Mouse (Mus musculus) neutrophil, adult 5-6 weeks (primary cell): ENCODE results near the gene Pfkfb3. TPM values are rescaled to one million over a fixed set of nuclear protein-coding genes. Genes with fewer than 3 reads are reported as not detected.

Experiments
- ATAC-seq: fragments of 151-379, 151-347 bp; 2 replicates; pipeline ENCODE4 v1.8.0; 2017; ENCODE audit warnings: mild to moderate bottlenecking, moderate TSS enrichment; ENCODE audit not compliant: insufficient number of reproducible peaks, poor library complexity, low FRiP score, severe bottlenecking; ENCODE audit errors: extremely low read depth
- total RNA-seq: library from RNA; stranded (forward); fragments of 200-1000 nt; gene quantifications from 2 replicates; pipeline ENCODE4 v1.2.3, GENCODE M21; 2017

The Pfkfb3 gene
- total RNA-seq, 1 experiment from 2014 or later: 46.0 TPM

DNA sequence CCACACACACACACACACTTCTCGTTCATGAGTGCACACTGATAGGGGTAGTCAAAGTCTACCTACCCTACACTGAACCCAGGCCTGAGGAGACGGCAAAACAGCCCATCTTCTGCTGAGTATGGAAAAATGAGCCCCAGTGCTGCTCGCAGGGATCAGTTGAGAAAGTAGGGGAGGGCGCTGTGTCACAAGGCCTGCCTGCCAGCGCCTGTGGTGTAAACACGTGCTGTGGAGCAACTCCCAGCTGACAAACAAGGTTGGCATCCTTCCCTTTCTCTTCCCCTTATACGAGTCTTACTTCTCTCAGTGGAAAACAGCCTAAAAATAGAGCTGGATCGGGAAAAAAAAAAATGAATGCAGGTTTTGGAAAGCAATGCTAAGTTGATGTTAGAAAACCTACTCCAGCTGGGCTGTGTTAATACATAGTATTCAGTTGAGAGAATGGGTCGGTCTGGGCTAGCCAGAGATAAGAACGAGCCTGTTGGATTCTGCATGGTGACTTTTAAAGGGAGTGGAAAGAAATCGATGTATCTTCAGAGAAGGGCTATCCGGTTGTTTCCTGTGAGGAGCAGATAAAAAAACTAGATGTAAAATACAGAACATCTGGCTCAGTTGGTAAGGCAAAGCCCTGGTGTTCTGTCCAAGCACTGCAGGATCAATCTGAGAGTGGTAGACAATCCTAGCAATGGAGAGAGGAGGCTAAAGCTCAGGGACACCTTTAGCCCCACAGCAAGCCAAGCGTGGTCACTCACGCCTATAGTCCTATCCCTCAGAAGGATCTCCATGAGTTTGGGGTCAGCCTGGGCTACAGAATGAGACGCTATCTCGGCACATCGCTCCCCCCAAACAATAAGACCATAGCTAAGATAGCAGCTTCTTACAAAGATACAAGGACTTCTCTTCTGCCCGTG, 40.6 kb downstream of the Pfkfb3 start:
- ATAC-seq: peak; percentile 48; the same call in 1 of the 2 replicates

DNA sequence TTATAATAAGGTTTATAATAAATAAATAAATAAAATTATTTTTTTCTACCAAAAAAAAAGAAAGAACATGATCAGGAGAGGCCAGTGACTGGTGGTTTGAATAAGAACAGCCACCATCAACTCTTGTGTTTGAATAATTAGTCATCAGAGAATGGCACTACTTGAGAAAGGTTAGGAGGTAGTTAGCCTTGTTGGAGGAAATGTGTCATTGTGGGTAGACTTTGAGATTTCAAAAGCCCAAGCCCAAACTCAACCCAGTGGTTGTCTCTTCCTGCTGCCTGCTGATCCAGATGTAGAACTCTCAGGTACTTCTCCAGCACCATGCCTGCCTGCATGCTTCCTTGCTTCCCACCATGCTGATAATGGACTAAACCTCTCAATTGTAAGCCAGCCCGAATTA, 41.8 kb downstream of the Pfkfb3 start:
- ATAC-seq: peak; percentile 62; the same call in 1 of the 2 replicates

DNA sequence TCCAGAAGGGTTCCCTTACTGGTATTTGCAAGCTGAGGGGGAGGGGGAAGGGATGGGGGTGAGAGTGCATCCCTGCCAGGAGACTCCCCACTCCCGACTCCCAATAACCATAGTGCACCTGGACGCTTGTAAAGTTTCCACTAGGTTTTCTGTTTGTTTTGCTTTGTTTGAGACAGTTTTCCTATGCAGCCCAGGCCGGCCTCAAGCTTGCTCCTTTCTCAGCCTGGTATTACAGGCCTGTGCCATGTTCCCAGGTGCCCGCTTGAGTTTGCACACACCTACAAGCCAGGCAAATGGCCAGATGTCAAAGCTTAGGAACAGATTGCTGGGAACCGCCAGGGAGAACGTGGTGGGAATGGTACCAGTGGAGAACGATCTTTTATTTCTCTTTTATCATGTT, 50.1 kb downstream of the Pfkfb3 start:
- no peak for ATAC-seq

DNA sequence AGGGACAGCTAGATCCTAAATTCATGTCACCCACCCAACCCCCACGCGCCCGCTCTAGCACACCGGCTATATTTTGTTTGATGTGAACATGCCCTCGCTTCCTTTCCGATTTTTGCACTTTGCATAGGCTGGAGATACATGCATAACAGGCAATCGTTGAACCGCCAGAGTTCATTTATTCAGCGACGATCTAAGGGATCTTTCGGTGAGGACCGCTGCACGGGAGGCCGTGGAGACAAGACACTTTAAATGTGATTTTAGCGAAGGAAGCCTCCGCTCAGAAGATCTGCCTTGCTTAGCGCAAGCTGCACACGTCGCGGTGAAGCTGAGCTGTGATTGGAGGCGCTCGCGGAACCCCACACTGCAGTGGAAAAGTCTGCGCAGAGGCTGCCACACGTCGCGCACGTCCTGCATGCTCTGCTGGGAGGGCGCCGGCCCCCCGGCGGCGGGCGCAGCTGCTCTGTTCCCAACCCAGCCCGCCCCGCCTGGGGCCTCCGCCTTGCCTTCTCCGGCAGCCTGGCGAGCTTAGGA, 50.9 kb downstream of the Pfkfb3 start:
- ATAC-seq: peak; percentile 62

DNA sequence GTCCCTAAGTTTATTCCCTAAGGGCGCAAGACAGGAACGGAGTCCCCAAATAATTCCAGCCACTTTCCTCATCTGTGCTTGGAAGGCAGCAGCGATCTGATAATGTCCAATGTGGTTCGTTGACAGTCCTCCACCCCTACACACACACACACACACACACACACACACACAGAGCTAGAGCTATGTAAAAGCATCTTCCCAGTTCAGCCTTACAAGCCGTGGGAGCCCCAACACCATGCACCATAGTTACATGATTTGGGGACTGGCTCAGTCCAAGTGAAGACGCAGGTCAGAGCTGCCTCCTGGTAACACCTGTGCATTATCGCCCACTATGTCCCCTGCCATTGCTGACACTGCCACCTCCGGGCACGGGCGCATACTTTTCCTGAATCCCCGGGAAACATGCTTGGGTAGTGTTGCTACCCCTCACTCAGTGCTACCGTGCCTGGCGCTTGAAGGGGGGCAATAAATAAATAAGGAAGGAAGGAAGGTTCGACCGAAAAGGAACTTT, 51.6 kb downstream of the Pfkfb3 start:
- ATAC-seq: no peak

DNA sequence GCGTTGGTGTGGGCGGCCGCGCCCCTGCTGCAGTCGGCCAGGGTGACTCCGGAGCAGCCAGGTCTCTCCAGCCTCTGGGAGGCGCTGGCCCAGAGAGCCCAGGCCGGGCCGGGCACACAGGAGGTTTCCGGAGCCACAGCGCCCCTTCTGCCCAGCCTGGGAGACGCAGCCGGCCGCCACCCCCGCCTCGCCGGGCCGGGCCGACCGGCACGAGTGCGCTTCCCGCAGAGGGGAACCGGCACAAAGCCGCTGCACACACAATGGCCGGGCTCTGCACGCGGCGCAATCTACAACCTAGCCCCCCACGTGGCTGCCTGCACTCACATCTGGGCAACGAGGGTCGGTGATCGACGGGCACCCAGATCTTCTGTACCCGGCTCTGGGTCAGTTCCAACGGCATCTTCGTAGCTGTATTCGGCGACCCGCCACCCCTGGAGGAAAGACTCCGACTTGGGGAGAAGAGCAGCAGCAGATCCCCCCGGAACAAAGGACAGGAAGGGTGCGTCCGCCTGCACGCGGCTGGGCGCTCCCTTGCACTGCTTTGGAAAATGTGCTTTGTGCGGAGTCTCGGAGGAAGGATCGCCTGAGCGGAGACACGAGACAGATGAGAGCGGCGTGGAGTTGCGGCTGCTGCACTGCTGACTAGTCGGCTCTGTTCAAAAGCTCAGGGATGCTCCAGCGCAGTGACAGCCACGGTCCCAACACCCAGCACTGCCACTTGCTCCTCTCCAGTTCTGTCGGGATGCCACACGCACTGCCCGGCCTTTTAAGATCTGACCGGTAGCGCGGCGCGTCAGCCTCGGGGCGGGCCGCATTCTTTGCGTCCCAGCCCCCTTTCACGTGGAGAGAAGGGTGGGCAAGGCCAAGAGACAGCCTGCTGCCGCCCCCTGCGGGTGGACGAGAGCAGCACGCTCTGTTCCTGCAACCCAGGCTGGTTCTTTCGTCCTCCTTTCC, 52.3 kb downstream of the Pfkfb3 start:
- ATAC-seq: peak; percentile 82

DNA sequence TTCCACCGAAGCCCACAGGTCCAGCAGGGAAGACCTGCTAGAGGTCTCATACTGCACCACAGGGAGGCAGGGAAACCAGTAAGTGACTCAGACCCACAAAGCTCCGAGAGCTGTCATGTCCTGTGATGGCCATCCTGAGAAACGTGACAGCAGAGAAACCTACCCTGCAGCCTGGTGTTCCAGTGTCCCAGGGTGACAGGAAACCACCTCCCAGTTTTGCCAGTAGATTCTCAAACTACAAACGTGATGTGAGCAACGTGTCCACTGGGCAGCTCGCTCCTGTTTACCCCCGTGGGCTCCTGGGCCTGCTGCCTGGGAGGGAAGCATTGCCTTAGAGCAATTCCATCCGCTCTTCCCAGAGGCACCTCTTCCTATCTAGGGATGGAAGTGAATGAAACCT, 53.2 kb downstream of the Pfkfb3 start:
- no peak for ATAC-seq

DNA sequence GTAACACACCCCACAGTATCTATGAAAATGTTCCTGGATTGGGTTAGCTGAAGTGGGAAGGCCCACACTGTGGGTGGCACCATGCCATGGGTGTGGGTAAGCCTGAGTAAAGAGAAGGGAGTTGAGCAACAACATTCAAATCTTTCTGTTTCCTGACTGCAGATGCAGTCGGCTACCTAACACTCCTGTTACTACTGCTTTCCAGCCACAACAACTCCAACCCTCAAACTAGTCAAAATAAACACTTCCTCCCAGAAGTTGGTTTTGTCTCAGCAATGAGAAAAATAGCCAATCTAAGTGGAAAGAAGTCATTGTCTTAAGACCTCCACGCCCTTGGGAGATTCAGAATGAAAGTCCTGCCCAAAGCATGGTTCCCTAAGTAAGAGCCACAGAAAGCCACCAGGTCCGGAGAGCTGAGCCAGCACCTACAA, 57.3 kb downstream of the Pfkfb3 start:
- peak; percentile 17; the same call in 1 of the 2 replicates for ATAC-seq

DNA sequence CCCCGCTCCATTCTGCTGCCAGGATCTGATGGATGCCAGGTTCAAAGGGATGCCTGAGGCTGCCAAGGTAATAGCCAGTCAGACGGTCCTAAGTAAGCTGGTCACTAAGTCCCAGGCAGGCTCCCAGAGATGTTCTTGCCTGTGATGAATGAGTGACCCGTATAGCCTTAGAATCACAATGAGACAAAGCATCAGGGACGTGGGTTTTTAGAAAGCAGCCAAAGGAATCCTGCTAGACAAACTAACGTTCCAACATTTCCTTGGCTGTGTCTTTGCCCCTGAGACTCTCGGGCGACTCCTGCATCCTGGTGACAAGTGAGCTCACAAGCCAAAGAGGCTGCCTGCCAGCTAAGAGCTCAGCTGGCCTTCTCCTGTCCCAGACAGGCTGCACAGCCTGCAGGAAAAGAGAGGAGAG, 59.0 kb downstream of the Pfkfb3 start:
- ATAC-seq: no peak

DNA sequence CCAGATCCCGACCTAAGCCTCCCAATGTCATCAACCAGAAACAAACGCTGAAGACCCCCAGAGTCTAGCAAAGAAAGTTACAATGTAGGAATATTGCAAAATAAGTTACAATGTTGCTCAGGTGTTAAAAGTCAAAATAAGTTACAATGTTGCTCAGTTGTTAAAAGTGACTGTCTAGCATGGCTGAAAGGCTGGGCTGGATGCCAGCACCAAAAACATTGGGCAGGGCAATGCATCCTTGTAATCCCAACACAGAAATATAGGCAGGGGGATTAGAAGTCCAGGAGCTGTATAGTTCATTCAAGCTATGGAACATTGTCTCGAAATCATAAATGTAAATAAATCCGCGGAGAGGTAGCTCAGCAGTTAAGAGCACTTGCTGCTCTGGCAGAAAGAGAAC, 61.0 kb downstream of the Pfkfb3 start:
- no peak for ATAC-seq

DNA sequence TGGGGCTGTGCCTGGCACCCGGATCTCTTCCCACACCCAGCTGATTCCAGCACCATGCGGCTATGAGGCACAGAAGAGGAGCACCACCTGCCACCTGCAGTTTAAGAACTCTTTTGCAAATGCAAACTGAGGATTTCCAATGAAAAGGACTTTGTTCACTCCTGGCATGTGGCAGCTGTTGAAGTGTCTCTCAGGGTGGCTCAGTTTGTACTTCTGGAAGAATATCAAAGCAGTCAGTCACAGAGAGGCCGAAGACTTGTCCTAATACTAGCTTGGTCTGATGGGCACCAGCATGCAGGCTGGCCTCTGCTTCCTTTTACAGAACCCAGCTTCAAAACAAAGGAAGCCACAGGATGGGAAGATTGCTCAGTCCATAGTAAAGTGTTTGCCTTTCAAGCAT, 62.4 kb downstream of the Pfkfb3 start:
- ATAC-seq: no peak

DNA sequence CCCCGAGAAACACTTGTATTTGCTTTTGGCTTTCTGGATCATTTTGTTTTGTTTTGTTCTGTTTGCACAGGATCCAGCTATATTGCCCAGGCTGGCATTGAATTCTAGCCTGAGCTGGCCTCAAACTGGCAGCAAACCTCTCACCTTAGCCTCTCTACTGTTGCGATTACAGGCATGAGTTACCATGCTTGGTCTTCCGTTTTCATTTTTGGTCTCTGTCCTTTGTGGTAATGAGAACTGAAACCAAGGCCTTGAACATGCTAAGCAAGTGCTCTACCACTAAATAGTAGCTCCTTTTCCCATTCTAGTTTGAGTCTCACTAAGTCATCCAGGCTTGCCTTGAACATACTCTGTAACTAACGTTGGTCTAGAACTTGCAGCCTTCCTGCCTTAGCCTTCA, 63.3 kb downstream of the Pfkfb3 start:
- ATAC-seq: peak; percentile 61; the same call in 1 of the 2 replicates

DNA sequence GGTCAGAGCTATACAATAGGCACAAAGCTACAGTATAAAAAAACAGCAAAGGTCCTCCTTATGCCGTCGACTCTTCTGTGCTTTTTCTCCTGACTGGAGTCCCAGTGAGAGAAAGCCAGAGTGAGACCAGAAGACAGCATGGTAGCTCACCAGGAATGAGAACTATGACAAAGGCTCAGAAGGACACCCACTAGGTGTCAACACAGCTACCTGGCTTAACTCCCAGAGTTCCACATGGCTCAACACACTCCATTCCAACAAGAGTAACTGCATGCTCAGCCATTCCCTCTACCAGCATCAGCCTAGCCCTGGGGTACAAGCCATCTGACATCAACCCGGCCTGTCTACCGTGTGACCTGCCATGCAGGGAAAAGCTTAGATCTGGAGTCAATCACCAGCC, 70.7 kb downstream of the Pfkfb3 start:
- no peak for ATAC-seq

DNA sequence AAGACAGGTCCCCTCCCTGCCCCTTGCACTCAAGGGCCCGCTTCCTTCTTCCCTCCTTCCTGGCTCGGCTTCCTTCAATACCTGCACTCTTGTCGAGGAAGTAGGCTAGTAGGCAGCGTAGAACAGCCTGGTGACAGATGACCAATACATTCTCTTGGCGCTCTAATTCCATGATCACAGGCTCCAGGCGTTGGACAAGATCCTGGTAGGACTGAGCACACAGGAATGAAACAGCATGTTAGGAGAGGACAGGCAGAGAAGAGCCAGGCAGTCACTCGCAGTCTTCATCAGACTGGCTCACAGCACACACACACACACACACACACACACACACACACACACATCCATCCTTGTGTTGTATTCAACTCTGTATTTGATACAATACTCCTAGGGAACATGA, 71.5 kb downstream of the Pfkfb3 start:
- ATAC-seq: no peak

DNA sequence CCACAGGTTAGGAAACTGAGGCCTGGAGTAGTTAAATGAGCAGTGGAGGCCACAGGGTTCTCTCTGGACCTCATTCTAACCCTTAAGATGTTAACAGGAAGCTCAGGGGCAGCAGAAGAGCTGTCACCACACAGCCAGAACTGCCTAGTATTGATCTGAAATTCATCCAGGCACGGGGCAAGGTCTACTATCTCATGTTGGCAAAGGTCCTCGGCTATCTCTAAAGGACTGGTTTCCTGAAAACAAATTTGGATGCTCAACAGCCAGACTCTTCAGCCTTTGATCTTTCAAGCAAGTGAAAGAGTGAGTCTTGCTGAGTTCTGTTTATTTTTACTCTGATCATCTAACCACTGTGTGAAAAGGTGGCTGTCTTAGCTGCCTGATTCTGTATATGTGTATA, 74.9 kb downstream of the Pfkfb3 start:
- ATAC-seq: no peak

DNA sequence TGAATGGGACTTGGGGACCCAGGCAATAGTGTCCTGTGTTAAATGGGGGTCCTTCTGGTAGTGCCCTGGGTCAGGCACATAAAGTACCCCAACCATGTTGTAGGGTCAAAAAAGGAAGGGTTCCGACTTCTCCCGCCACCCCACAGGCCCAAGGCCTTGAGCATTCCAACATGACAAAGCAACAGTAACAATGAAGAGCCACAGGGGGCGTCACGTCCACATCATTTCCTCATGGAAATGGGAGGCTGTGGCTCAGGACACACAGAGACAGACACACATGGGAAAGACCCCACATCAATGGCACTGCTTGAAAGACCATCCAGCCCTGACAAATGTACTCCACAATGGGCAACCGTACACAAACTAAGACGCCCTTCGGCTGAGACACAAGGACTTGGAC, 78.6 kb downstream of the Pfkfb3 start:
- no peak for ATAC-seq

DNA sequence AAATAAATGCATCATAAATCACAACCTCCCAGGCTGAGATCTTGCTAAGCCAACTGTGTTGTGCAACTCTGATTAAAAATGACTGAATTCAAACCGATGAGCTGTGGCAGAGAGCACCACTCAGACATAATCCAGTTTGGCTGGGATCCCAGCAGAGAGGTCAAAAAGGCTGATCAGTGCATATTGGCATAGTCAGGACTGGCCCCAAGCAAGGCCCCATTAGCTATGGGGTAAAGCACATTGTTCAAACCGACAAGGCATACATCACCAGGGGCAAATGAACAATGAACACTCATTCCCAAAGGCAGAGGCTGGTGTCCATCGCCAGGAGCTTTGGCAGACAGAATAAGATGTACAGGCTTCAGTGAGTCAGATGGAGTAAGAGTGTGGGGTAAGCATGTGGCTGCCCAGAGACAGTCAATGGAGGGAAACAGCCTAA, 89.2 kb downstream of the Pfkfb3 start:
- ATAC-seq: no peak

DNA sequence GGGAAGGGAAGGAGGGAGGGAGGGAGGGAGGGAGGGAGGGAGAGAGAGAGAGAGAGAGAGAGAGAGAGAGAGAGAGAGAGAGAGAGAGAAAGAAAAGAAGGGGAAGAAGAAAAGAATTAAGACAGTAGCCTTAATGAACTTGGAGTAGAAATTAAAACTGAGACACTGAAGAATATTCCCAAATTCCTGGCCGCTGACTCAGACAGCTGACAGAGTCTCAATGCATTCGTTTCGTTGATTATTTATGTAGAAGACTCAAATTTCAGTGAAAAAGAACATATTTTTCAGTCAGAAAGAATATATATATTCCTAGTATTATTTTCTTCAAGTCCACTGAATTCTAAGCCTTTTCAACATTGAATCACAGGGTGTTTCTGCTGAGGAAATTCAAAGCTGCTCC, 92.9 kb downstream of the Pfkfb3 start:
- ATAC-seq: no peak

DNA sequence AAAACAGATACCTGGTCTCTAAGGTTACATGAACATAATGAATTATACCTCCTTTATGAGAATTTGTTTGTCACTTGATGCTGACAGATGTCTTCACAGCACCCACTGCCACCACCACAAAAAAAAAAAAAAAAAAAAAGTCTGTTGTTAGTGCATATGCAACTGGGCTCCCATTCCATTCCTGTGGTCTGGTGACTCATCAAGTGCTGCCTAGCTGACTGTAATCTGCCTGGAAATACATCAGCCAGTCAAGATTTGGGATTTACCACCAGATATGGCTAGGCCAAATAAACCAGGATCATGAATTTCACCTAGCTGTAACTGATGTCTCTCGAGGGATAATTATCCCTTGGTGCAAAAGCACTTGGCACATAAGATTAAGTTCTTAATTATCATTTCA, 95.4 kb downstream of the Pfkfb3 start:
- ATAC-seq: no peak
